Mouse (Mus musculus): ENCODE measurements at regions not wholly inside any gene's neighbourhood (a gene's known extent, or its start where the extent isn't known, plus 50 kb on each side); places are given as distances from the start of the nearest gene placed in this dataset.

GRCm38 (mm10) chr9:87961796-87962195, 230.7 kb upstream of the Tbx18 start:
- Histone ChIP-seq H3K4me2 (ENCODE audit: insufficient read depth, low read depth, poor library complexity, severe bottlenecking) (no peak overlapping the region), H3K36me3 (replicated peaks in 1 of 2; ENCODE audit: control insufficient read depth in 1 of 2, insufficient read depth in 1 of 2, low read length in 1 of 2) (no peaks in the 10 kb centered on the region), H3K4me3 (replicated peaks in 1 of 3; ENCODE audit: low read depth in 2 of 3, low read length in 2 of 3, poor library complexity in 1 of 3) (no peak overlapping the region), H3K27ac (ENCODE audit: insufficient read depth, low read depth) (no peak overlapping the region), H3K4me1 (ENCODE audit: control insufficient read depth in 1 of 2, insufficient read depth in 2 of 2) (no peaks in the 10 kb centered on the region), H3K9ac (ENCODE audit: insufficient read depth, low read depth) (no peak overlapping the region), H3K79me2 (replicated peaks; ENCODE audit: control insufficient read depth, extremely low read depth, insufficient read depth, poor library complexity, severe bottlenecking) (no peaks in the 10 kb centered on the region), H3K27me3 (replicated peaks) (no peaks in the 10 kb centered on the region), H3K9me3 (replicated peaks; ENCODE audit: low read length) (no peaks in the 10 kb centered on the region)
- TF ChIP-seq MYC (IDR thresholded peaks at IDR 0.05; ENCODE audit: low read depth, low read length) (no peak), MAFK (IDR thresholded peaks at IDR 0.05; ENCODE audit: insufficient replicate concordance, low read length) (no peak), SIN3A (IDR thresholded peaks at IDR 0.05; ENCODE audit: low read length) (no peak), EP300 (IDR thresholded peaks at IDR 0.05; ENCODE audit: low read length) (no peak), KAT2A (IDR thresholded peaks at IDR 0.05; ENCODE audit: insufficient replicate concordance, low read length) (no peak), GABPA (IDR thresholded peaks at IDR 0.05; ENCODE audit: insufficient replicate concordance, low read depth, low read length) (no peak), HCFC1 (IDR thresholded peaks at IDR 0.05; ENCODE audit: low read depth, low read length) (no peak), TBP (conservative IDR thresholded peaks at IDR 0.05; ENCODE audit: low read depth, low read length) (no peak), RCOR1 (conservative IDR thresholded peaks at IDR 0.05; ENCODE audit: low read depth, low read length) (no peak), E2F4 (IDR thresholded peaks at IDR 0.05; ENCODE audit: insufficient replicate concordance, low read depth, low read length) (no peak), MAX (IDR thresholded peaks at IDR 0.05; ENCODE audit: low read length) (no peak), CHD2 (IDR thresholded peaks at IDR 0.05; ENCODE audit: low read length) (no peak), CTCF (conservative IDR thresholded peaks at IDR 0.05 in 1 of 2, IDR thresholded peaks at IDR 0.05 in 1 of 2; ENCODE audit: low read depth in 2 of 2, low read length in 2 of 2) (no peak), NRF1 (IDR thresholded peaks at IDR 0.05; ENCODE audit: low read depth, low read length) (no peak), TCF12 (IDR thresholded peaks at IDR 0.05; ENCODE audit: low read depth, low read length) (no peak)
- no peak for DNase-seq (ENCODE audit: extremely low read depth)
- dilution Hi-C loops (cut with MboI; ENCODE audit: extremely low pct_ligation_motif_present, extremely low pct_unique_long_range_greater_than_20kb, low sequenced_read_pairs) (no loop called here), in situ Hi-C loops (cut with MboI; ENCODE audit: low pct_ligation_motif_present, low pct_unique_long_range_greater_than_20kb, low sequenced_read_pairs) (no loop called here)

GRCm38 (mm10) chr9:87964508-87964907, 233.4 kb upstream of the Tbx18 start:
- dilution Hi-C loops (cut with MboI; ENCODE audit: extremely low pct_ligation_motif_present, extremely low pct_unique_long_range_greater_than_20kb, low sequenced_read_pairs) (no loop called here), in situ Hi-C loops (cut with MboI; ENCODE audit: low pct_ligation_motif_present, low pct_unique_long_range_greater_than_20kb, low sequenced_read_pairs) (no loop called here)
- H3K4me1 ChIP-seq (ENCODE audit: control insufficient read depth in 1 of 2, insufficient read depth in 2 of 2) = no peaks in the 10 kb centered on the region
- no peak for DNase-seq (ENCODE audit: extremely low read depth)
- no peaks in the 10 kb centered on the region for H3K79me2 ChIP-seq (replicated peaks; ENCODE audit: control insufficient read depth, extremely low read depth, insufficient read depth, poor library complexity, severe bottlenecking)
- H3K36me3 ChIP-seq (replicated peaks in 1 of 2; ENCODE audit: control insufficient read depth in 1 of 2, insufficient read depth in 1 of 2, low read length in 1 of 2) = no peaks in the 10 kb centered on the region
- no peak overlapping the region for H3K27ac ChIP-seq (ENCODE audit: insufficient read depth, low read depth)
- H3K4me2 ChIP-seq (ENCODE audit: insufficient read depth, low read depth, poor library complexity, severe bottlenecking) = no peak overlapping the region
- no peaks in the 10 kb centered on the region for H3K9me3 ChIP-seq (replicated peaks; ENCODE audit: low read length)
- no peaks in the 10 kb centered on the region for H3K27me3 ChIP-seq (replicated peaks)
- no peak overlapping the region for H3K9ac ChIP-seq (ENCODE audit: insufficient read depth, low read depth)
- no peak overlapping the region for H3K4me3 ChIP-seq (replicated peaks in 1 of 3; ENCODE audit: low read depth in 2 of 3, low read length in 2 of 3, poor library complexity in 1 of 3)
- TF ChIP-seq RAD21 (IDR thresholded peaks at IDR 0.05; ENCODE audit: low read depth, low read length) (no peak), USF1 (IDR thresholded peaks at IDR 0.05; ENCODE audit: low read depth, low read length) (no peak), USF2 (conservative IDR thresholded peaks at IDR 0.05; ENCODE audit: low read depth, low read length) (no peak), JUND (conservative IDR thresholded peaks at IDR 0.05; ENCODE audit: low read depth, low read length) (no peak), MYC (IDR thresholded peaks at IDR 0.05; ENCODE audit: low read depth, low read length) (no peak), MAX (IDR thresholded peaks at IDR 0.05; ENCODE audit: low read length) (no peak), CHD2 (IDR thresholded peaks at IDR 0.05; ENCODE audit: low read length) (no peak), PAX5 (IDR thresholded peaks at IDR 0.05; ENCODE audit: low read length) (no peak), MAFK (IDR thresholded peaks at IDR 0.05; ENCODE audit: insufficient replicate concordance, low read length) (no peak), ZNF384 (IDR thresholded peaks at IDR 0.05; ENCODE audit: low read depth, low read length) (no peak), TBP (conservative IDR thresholded peaks at IDR 0.05; ENCODE audit: low read depth, low read length) (no peak), IRF4 (IDR thresholded peaks at IDR 0.05; ENCODE audit: low read depth, low read length) (no peak), ZKSCAN1 (IDR thresholded peaks at IDR 0.05; ENCODE audit: borderline replicate concordance, low read depth, low read length) (no peak), JUN (IDR thresholded peaks at IDR 0.05; ENCODE audit: insufficient read depth, low read depth, low read length) (no peak), SIN3A (IDR thresholded peaks at IDR 0.05; ENCODE audit: low read length) (no peak), ELF1 (IDR thresholded peaks at IDR 0.05; ENCODE audit: low read depth, low read length) (no peak)
